Mouse (Mus musculus): Measurements from ENCODE around the gene Tmem266. TPM values are rescaled to one million over a fixed set of nuclear protein-coding genes. Genes with fewer than 3 reads are reported as not detected.

Gene Tmem266
- polyA plus RNA-seq, 1 experiment from 2014 or later = 0.74 TPM

DNA sequence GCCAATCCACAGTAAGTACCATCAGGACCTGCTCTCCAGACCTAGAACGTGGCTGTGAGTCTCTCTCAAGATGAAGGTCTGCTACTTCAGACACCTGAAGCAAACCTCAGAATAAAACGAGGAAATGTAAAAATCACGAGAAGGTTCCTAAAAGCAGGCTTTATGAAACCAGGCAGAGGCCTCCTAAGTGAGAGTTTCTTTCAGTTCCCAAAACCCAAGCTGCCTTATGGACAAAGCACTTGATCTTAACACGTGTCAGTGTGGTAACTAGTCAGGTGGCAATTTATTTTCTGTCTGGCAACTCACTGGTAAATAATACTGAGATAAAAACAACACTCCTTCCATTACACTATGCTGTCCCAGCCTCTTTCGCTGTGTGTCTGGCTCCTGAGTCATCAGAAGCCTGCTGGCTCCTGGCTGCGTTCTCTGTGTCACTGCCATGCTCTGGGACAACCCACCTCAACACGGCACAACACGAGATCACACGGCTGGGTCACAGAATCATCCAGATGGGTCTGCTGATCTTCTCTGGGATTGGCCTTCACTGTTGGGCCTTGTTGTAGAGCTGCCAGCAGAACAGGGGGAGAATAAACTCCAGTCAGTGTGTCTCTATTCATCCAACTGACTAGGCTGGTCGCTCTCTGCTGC lies 51.0 kb downstream of the Tmem266 start:
- Histone ChIP-seq H3K4me2 (no peak overlapping the region), H3K27ac (no peak overlapping the region), H3K4me3 (no peak overlapping the region), H3K9ac (no peak overlapping the region), H3K36me3 (no peaks in the 10 kb centered on the region), H3K4me1 (no peaks in the 10 kb centered on the region), H3K27me3 (no peaks in the 10 kb centered on the region), H3K9me3 (no peaks in the 10 kb centered on the region)
- no peak for ATAC-seq (ENCODE audit: insufficient number of reproducible peaks, insufficient read depth, low FRiP score, low TSS enrichment, low read depth)
- 84% methylated on average over 10 of the region's 10 CpGs for WGBS

DNA sequence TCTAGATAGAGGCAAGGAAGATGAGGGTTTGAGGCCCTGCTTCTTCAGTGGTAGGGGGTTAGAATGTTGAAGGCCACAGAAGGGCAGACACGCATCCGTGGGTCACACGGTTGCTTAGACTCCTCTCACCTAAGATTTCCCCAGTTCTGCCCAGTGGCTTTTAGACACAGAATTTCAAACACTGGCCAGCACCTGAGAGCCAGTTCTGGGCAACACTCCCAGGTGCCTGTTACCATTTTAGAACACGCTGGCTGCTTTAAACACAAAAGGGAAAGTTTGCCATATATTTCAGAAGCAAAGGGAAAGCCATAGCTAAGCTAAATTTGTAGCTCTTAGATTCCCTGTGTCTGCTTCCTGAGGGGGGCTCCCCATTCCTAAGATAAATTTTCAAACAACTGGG lies 54.7 kb downstream of the Tmem266 start:
- Histone ChIP-seq H3K4me1 (no peaks in the 10 kb centered on the region), H3K27ac (no peak overlapping the region), H3K4me2 (no peak overlapping the region), H3K27me3 (no peaks in the 10 kb centered on the region), H3K9ac (no peak overlapping the region), H3K9me3 (no peaks in the 10 kb centered on the region), H3K36me3 (no peaks in the 10 kb centered on the region), H3K4me3 (no peak overlapping the region)
- 93% methylated on average over 4 of the region's 4 CpGs for WGBS
- ATAC-seq (ENCODE audit: insufficient number of reproducible peaks, insufficient read depth, low FRiP score, low TSS enrichment, low read depth) = no peak

DNA sequence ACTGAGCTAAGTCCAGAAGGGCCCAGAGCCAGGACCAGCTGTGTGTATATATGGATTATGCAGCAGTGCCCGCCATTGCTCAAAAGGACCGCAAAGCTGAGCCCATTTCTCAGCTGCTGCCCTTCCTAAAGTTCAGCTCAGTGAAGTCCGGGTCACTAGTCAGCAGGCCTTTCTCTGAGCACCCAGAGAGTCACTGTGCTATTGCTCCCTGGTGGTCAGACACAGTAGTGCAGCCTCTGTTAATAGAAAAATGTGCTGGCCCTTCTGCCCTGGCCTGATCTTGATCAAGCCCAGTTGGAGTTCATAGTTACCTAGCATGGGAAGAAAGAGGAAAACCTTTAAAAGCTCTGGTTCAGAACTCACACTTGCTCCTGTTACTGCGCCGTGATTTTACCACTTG lies 55.7 kb downstream of the Tmem266 start:
- no peak overlapping the region for H3K4me3 ChIP-seq
- no peak for ATAC-seq (ENCODE audit: insufficient number of reproducible peaks, insufficient read depth, low FRiP score, low TSS enrichment, low read depth)

DNA sequence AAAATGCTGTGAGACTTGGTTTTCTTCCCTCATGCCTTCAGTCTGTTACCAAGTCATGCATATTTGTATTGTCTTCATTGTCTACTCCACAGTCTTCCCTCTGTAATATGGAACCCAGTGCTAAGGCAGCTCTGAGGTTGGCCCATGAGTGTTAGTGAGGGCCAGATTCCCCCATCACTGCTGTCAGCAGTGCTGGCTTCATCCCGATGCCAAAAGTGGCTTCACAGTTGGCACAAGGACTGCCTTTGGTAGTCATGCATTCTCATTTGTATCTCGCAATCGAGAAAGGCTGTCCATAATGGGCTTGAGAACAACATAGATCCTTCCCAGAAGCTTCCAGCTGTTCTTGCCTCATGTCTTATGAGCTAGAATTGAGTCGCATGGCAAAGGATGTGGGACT lies 59.4 kb downstream of the Tmem266 start:
- Histone ChIP-seq H3K9me3 (no peaks in the 10 kb centered on the region), H3K27ac (no peak overlapping the region), H3K4me3 (no peak overlapping the region), H3K9ac (no peak overlapping the region), H3K36me3 (no peaks in the 10 kb centered on the region), H3K4me2 (no peak overlapping the region), H3K4me1 (no peaks in the 10 kb centered on the region), H3K27me3 (no peaks in the 10 kb centered on the region)
- 96% methylated on average over 4 of the region's 4 CpGs for WGBS
- ATAC-seq (ENCODE audit: insufficient number of reproducible peaks, insufficient read depth, low FRiP score, low TSS enrichment, low read depth) = no peak

More for the DNA sequence above, 55.7 kb downstream of the Tmem266 start:
- H3K9ac ChIP-seq = no peak overlapping the region
- no peaks in the 10 kb centered on the region for H3K27me3 ChIP-seq
- H3K27ac ChIP-seq = no peak overlapping the region
- no peaks in the 10 kb centered on the region for H3K9me3 ChIP-seq
- H3K4me1 ChIP-seq = no peaks in the 10 kb centered on the region
- WGBS = 32% methylated on average over 5 of the region's 5 CpGs
- H3K4me2 ChIP-seq = no peak overlapping the region
- H3K36me3 ChIP-seq = no peaks in the 10 kb centered on the region

DNA sequence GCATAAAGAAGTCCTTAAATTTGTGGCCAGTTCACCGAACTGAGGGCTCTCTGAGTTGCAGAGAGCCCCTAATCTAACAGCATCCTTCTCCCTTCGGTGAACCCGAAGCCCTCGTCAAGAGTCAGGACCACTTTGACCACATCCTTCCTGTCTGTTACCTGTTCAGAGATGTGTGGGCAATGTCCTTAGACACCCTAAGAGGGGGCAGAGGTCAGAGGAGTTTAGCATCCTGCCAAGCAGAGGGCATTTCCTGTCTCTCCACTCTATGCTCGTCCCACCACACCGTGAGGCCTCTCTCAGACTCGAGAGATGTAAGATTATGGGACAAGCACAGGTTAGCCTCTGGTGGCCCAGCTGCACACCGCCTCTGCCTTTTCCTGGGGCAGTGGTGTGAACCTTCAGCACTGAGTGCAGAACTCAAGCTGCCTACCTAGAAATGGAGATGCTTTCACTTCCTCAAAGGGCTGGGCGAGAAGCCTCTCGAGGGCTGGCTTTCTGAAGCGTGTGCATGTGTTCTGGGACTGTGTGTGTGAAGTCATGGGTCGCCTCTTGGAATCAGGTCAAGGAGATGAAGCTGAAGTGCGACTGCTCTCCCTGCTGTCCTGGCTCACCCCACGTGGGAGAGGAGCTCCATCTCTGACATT lies 61.3 kb downstream of the Tmem266 start:
- Histone ChIP-seq H3K27me3 (no peaks in the 10 kb centered on the region), H3K4me1 (no peaks in the 10 kb centered on the region), H3K36me3 (no peaks in the 10 kb centered on the region), H3K4me2 (no peak overlapping the region), H3K9ac (no peak overlapping the region), H3K9me3 (no peaks in the 10 kb centered on the region), H3K4me3 (no peak overlapping the region), H3K27ac (no peak overlapping the region)
- no peak for ATAC-seq (ENCODE audit: insufficient number of reproducible peaks, insufficient read depth, low FRiP score, low TSS enrichment, low read depth)
- WGBS = 76% methylated on average over 14 of the region's 14 CpGs

DNA sequence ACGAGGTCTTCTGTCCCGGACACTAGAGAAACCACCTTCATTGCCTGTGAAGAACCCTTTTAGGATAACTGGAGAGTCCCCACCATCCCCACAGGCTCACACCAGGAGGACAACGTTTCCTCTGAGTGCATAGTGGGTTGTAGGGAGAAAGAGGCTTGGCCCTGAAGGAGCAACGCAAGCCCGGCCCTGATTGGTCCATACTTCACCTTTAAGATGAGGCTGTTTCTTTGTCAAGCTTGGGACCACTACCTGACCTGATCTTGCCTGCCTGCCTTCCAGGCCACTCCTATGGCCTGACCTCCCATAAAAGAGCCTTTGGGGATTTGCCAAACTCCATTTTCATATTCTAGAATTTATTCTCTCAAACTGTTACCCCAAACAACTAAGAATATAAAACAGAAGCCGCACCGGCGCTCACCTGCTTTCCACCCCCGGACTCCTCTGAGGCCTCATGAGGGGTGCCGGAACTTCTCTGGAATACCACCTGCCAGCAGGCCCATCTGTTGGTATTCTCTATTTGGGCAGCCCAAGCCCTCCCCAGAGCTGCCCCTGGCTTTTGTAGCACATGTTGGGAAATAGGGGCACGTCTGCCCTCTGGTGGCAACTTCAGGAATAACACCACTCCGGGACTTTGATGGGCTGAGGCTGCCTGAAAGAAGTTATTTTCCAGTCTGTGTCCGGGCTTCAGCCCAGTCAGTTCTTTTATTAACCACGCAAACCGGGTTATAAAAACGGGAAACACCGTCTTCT lies 65.4 kb downstream of the Tmem266 start:
- no peak overlapping the region for H3K9ac ChIP-seq
- no peaks in the 10 kb centered on the region for H3K36me3 ChIP-seq
- H3K4me3 ChIP-seq = no peak overlapping the region
- H3K4me1 ChIP-seq = no peaks in the 10 kb centered on the region
- H3K4me2 ChIP-seq = no peak overlapping the region
- H3K27ac ChIP-seq = no peak overlapping the region
- H3K27me3 ChIP-seq = peaks cover 8% of the 10 kb centered on the region; the same call in 1 of the 2 replicates
- ATAC-seq (ENCODE audit: insufficient number of reproducible peaks, insufficient read depth, low FRiP score, low TSS enrichment, low read depth) = no peak
- WGBS = 30% methylated on average over 17 of the region's 17 CpGs
- no peaks in the 10 kb centered on the region for H3K9me3 ChIP-seq

DNA sequence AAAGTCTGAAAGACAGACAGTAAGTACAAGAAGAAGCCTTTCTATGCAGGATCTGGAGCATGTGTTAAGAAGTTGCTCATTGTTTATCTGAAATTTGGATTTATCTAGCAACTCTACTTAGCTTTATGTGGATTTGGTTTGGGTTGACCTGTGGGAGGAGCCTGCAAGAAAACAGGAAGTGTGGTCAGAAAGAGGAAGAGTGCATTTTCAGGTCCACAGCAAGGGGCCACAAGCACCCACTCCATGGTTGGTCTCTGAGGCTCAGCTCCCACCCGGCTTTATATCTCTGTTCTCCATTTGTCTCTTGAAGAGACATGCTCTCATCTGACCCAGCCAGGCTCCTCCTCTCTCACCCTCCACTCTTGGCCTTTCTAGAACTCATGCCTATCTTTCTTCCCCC lies 68.9 kb downstream of the Tmem266 start:
- peaks cover 8% of the 10 kb centered on the region; the same call in 1 of the 2 replicates for H3K27me3 ChIP-seq
- H3K4me1 ChIP-seq = peaks cover 9% of the 10 kb centered on the region
- H3K36me3 ChIP-seq = no peaks in the 10 kb centered on the region
- no peak overlapping the region for H3K4me2 ChIP-seq
- ATAC-seq (ENCODE audit: insufficient number of reproducible peaks, insufficient read depth, low FRiP score, low TSS enrichment, low read depth) = no peak
- no peak overlapping the region for H3K27ac ChIP-seq
- H3K4me3 ChIP-seq = no peak overlapping the region
- no peak overlapping the region for H3K9ac ChIP-seq
- WGBS = 78% methylated on average over 1 of the region's 1 CpGs
- no peaks in the 10 kb centered on the region for H3K9me3 ChIP-seq

DNA sequence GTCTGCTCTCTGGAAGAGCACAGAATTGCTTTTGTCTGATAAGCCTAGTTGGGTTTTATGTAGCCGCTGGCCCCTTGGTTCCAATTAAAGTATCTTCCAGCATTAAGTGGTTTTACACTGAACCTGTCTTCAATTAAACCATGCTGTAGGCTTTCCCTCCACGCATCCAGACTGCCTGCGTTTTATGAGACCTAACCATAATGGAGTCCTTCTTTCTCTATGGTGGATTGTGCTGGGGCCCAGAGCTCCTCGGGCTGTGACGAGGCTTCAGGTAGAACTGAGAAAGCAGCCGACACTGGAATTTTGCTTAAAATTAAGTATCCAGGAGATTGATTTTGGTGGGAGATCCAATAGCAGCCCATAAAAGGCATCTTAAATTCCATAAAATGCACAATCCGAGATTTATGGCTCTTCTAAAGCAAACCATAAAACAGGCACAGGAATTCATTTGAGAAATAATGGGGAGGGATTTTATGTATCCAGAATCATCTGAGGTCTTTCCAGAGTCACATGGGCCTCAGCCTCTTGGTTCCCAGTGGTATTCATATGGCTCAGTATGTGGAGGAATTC lies 72.4 kb downstream of the Tmem266 start:
- no peak for ATAC-seq (ENCODE audit: insufficient number of reproducible peaks, insufficient read depth, low FRiP score, low TSS enrichment, low read depth)
- H3K4me2 ChIP-seq = no peak overlapping the region
- H3K4me1 ChIP-seq = peaks cover 9% of the 10 kb centered on the region

DNA sequence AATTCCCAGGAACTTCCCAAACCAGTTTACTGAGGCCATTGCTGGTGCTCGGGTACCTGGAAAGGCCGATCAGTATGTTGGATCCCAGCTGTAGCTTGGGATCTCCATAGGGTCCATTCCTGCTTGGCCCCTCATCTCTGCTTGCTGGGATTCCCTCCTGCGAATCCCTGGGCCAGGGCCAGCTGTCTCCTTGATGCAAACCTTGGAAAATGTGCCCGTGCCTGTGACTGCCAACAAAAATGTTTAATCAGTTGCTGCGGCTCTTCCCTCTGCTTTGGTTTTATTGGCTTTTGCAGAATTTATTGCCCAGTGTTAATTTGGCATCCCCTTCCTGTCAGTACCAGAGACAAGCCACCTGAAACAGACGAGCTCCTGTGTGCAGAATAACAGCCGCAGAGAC lies 75.6 kb downstream of the Tmem266 start:
- H3K9me3 ChIP-seq = no peaks in the 10 kb centered on the region
- H3K36me3 ChIP-seq = no peaks in the 10 kb centered on the region
- no peak overlapping the region for H3K4me3 ChIP-seq
- no peaks in the 10 kb centered on the region for H3K27me3 ChIP-seq
- H3K9ac ChIP-seq = no peak overlapping the region
- H3K4me2 ChIP-seq = no peak overlapping the region
- ATAC-seq (ENCODE audit: insufficient number of reproducible peaks, insufficient read depth, low FRiP score, low TSS enrichment, low read depth) = no peak
- no peak overlapping the region for H3K27ac ChIP-seq
- 71% methylated on average over 7 of the region's 7 CpGs for WGBS
- peaks cover 10% of the 10 kb centered on the region for H3K4me1 ChIP-seq

More for the DNA sequence above, 72.4 kb downstream of the Tmem266 start:
- no peak overlapping the region for H3K9ac ChIP-seq
- H3K27ac ChIP-seq = no peak overlapping the region
- WGBS = 34% methylated on average over 7 of the region's 7 CpGs
- H3K4me3 ChIP-seq = no peak overlapping the region
- H3K27me3 ChIP-seq = peaks cover 7% of the 10 kb centered on the region; the same call in 1 of the 2 replicates
- H3K36me3 ChIP-seq = no peaks in the 10 kb centered on the region
- no peaks in the 10 kb centered on the region for H3K9me3 ChIP-seq

DNA sequence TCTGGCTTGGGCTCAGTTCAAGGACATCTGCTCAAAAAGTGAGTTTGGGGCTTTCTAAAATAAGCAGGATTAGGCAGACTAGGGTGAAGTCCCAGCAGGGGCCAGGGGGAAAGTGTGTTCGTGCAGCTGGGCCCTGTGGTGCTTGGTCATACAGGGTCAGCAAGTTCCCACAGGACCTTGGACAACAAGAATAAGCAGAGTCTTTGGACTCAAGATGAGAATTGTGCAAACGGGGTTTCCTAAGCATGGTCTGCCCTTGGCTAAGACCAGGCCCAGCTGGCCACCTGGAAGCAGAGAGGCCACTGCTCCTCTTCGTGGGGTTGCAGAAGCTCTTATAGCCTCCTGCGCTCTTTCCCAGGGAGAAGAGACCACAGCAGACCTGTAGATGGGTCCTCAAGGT lies 77.5 kb downstream of the Tmem266 start:
- Histone ChIP-seq H3K9ac (no peak overlapping the region), H3K27me3 (no peaks in the 10 kb centered on the region), H3K4me1 (peaks cover 17% of the 10 kb centered on the region), H3K4me2 (no peak overlapping the region), H3K9me3 (no peaks in the 10 kb centered on the region), H3K4me3 (no peak overlapping the region), H3K36me3 (no peaks in the 10 kb centered on the region), H3K27ac (no peak overlapping the region)
- WGBS = 89% methylated on average over 4 of the region's 4 CpGs
- ATAC-seq (ENCODE audit: insufficient number of reproducible peaks, insufficient read depth, low FRiP score, low TSS enrichment, low read depth) = no peak

DNA sequence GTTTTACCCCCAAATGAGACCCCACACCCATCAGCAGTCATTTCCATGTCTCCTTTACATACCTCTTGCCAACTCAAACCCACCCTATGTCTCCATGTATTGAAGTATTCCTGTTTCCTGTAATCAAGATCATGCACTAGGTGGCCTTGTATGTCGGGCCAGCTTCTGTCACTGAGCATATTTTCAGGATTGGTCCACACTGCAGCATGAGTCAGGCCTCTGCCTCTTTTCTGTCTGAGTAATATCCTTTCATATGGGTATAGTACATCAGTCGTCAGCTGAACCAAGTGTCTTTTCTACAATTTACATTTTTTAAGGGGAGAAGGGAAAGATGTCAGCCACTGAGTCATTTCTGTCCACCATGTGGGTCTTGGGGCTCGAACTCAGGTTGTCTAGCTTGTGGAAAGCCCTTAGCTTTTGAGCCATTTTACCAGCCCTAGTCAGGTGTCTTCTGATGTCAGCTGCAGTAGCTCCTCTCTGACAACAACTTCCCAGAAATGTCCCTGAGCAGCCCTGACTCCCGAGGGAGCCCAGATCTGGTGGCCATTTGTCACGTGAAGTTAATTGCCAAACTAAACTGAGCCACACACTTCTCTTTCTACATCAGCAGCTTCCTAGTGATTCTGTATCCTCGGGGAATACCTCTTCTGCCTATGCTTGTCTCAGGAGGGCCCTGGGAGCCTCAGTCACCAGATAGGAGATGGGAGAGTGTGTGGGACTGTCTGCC lies 78.4 kb downstream of the Tmem266 start:
- H3K9me3 ChIP-seq = no peaks in the 10 kb centered on the region
- H3K27ac ChIP-seq = no peak overlapping the region
- no peaks in the 10 kb centered on the region for H3K27me3 ChIP-seq
- H3K36me3 ChIP-seq = no peaks in the 10 kb centered on the region
- no peak for ATAC-seq (ENCODE audit: insufficient number of reproducible peaks, insufficient read depth, low FRiP score, low TSS enrichment, low read depth)
- H3K9ac ChIP-seq = no peak overlapping the region
- no peak overlapping the region for H3K4me2 ChIP-seq
- no peak overlapping the region for H3K4me3 ChIP-seq
- peaks cover 14% of the 10 kb centered on the region for H3K4me1 ChIP-seq
- 60% methylated on average over 6 of the region's 6 CpGs for WGBS
